Mouse (Mus musculus): ENCODE measurements around the gene Myl3. TPM values are rescaled to one million over a fixed set of nuclear protein-coding genes. Genes with fewer than 3 reads are reported as not detected.

Myl3 gene
- polyA plus RNA-seq, 1 experiment from 2014 or later = 1,835 TPM

DNA sequence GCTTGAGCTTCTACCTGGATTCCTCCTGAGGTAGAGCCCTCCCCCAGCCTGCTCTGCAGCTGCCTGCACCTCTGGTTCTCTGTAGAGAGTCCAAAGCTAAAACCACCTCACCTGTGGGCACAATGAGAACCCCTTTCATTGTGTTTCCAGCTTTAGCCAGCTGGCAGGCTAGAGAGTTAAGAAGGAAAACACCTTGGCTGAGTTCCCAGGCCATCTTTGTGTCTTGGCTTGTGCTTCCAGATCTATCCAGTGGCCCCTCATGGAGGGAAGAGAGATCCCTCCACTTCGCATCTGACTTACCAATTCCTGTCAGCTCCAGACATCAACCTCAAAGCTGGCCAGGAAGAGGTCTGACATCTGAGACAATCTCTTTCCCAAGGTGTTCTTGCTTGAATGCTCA is 36.4 kb downstream of the Myl3 start:
- Histone ChIP-seq H3K9me3 (no peaks in the 10 kb centered on the region), H3K4me1 (peaks cover 53% of the 10 kb centered on the region), H3K27me3 (ENCODE audit: insufficient read depth, poor library complexity, severe bottlenecking) (peaks cover 16% of the 10 kb centered on the region; the same call in 1 of the 2 replicates), H3K4me3 (no peak overlapping the region), H3K36me3 (no peaks in the 10 kb centered on the region), H3K27ac (no peak overlapping the region)
- 97% methylated on average over 1 of the region's 1 CpGs for WGBS
- DNase-seq (ENCODE audit: low spot score) = no peak

- Histone ChIP-seq H3K27me3 (ENCODE audit: insufficient read depth, poor library complexity, severe bottlenecking) (peaks cover 16% of the 10 kb centered on the region; the same call in 1 of the 2 replicates), H3K9me3 (no peaks in the 10 kb centered on the region), H3K4me1 (peaks cover 54% of the 10 kb centered on the region), H3K27ac (no peak overlapping the region), H3K36me3 (no peaks in the 10 kb centered on the region), H3K4me3 (no peak overlapping the region)
- WGBS = 75% methylated on average over 7 of the region's 7 CpGs
- no peak for DNase-seq (ENCODE audit: low spot score)
Observed at GRCm38 (mm10) chr9:110778559-110778958, 36.9 kb downstream of the Myl3 start.

DNA sequence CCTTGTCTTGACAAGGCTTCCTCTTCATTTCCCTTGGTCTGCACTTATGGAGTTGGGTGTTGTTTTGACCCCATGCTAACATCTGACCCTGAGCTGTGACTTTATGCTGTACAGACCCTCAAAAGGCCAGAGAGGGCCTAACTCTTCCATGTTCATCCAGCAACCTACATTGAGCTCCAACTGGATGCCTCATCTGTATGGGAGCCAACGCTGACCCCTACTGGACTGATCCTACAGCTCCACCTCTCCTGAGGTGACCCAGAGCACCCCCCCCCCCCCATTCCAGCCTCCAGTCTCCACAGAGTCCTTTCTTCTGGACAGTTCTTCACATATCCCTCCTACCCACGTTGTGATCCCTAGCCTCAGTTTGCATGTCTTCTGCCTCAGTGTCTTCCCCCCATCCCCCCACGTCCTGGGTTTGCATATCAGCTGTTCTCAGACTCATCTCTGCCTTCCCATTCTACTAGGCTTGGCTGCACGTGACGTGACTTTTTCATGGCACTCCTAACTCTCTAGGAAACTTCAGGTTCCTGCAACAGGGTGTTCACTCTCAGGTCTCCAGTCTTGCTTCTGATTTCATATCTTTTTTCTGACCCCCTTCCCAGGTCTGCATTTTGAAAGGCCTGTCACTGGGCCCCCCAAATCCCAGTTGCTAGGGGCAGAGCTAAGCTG is 37.7 kb downstream of the Myl3 start:
- 54% methylated on average over 5 of the region's 5 CpGs for WGBS
- H3K27ac ChIP-seq = no peak overlapping the region
- H3K4me3 ChIP-seq = no peak overlapping the region
- peaks cover 54% of the 10 kb centered on the region for H3K4me1 ChIP-seq
- H3K9me3 ChIP-seq = no peaks in the 10 kb centered on the region
- H3K36me3 ChIP-seq = no peaks in the 10 kb centered on the region
- DNase-seq (ENCODE audit: low spot score) = no peak
- H3K27me3 ChIP-seq (ENCODE audit: insufficient read depth, poor library complexity, severe bottlenecking) = peaks cover 16% of the 10 kb centered on the region; the same call in 1 of the 2 replicates

- H3K4me1 ChIP-seq = peaks cover 37% of the 10 kb centered on the region
- H3K9me3 ChIP-seq = no peaks in the 10 kb centered on the region
- H3K27ac ChIP-seq = peak overlapping the region; percentile 80
Observed at GRCm38 (mm10) chr9:110781256-110781721, 39.6 kb downstream of the Myl3 start.

DNA sequence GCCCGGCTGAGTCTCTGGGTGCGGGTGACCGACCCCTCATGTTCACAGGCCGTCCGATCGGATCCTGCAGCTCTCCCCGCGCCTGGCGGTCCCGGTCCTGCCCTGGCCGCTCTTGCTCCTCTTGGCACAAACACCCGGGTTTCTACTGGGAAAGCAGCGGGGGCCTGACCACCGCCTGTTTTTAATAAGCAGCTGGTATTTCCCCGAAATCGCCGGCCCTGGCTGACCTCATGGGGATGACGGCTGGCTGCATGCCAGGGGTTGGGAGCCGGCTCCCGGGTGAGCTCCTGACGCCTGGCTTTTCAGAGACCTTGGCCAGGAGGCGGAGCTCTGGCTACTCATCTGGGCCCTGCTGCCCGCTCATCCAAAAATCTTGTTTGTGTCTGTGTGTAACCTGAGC is 40.1 kb downstream of the Myl3 start:
- peak overlapping the region; percentile 80 for H3K27ac ChIP-seq
- no peaks in the 10 kb centered on the region for H3K36me3 ChIP-seq
- peaks cover 16% of the 10 kb centered on the region; the same call in 1 of the 2 replicates for H3K27me3 ChIP-seq (ENCODE audit: insufficient read depth, poor library complexity, severe bottlenecking)
- DNase-seq (ENCODE audit: low spot score) = peak; percentile 86
- WGBS = under 1% methylated on average over 23 of the region's 23 CpGs
- no peaks in the 10 kb centered on the region for H3K9me3 ChIP-seq
- H3K4me3 ChIP-seq = peak overlapping the region; percentile 66
- peaks cover 36% of the 10 kb centered on the region for H3K4me1 ChIP-seq

More at GRCm38 (mm10) chr9:110781256-110781721, 39.6 kb downstream of the Myl3 start:
- 0% methylated on average over 43 of the region's 43 CpGs for WGBS
- Histone ChIP-seq H3K27me3 (ENCODE audit: insufficient read depth, poor library complexity, severe bottlenecking) (peaks cover 16% of the 10 kb centered on the region; the same call in 1 of the 2 replicates), H3K36me3 (no peaks in the 10 kb centered on the region), H3K4me3 (peak overlapping the region; percentile 66)
- DNase-seq (ENCODE audit: low spot score) = peak; percentile 95

- Histone ChIP-seq H3K4me3 (no peak overlapping the region), H3K36me3 (no peaks in the 10 kb centered on the region), H3K4me1 (peaks cover 29% of the 10 kb centered on the region), H3K27me3 (ENCODE audit: insufficient read depth, poor library complexity, severe bottlenecking) (peaks cover 8% of the 10 kb centered on the region; the same call in 1 of the 2 replicates), H3K9me3 (no peaks in the 10 kb centered on the region), H3K27ac (no peak overlapping the region)
- no peak for DNase-seq (ENCODE audit: low spot score)
- WGBS = 22% methylated on average over 1 of the region's 1 CpGs
Observed at GRCm38 (mm10) chr9:110783611-110784010, 42.0 kb downstream of the Myl3 start.

GRCm38 (mm10) chr9:110788169-110788568 is 46.5 kb downstream of the Myl3 start:
- Histone ChIP-seq H3K4me1 (0 out of 2 replicates have a peak, but pooled peaks cover 3% of the 10 kb centered on the region), H3K36me3 (no peaks in the 10 kb centered on the region), H3K27ac (no peak overlapping the region), H3K4me3 (no peak overlapping the region), H3K9me3 (no peaks in the 10 kb centered on the region), H3K27me3 (ENCODE audit: insufficient read depth, poor library complexity, severe bottlenecking) (no peaks in the 10 kb centered on the region)
- no peak for DNase-seq (ENCODE audit: low spot score)
- 89% methylated on average over 3 of the region's 3 CpGs for WGBS

- Histone ChIP-seq H3K4me1 (no peaks in the 10 kb centered on the region), H3K36me3 (no peaks in the 10 kb centered on the region), H3K27ac (no peak overlapping the region), H3K9me3 (no peaks in the 10 kb centered on the region), H3K4me3 (no peak overlapping the region), H3K27me3 (ENCODE audit: insufficient read depth, poor library complexity, severe bottlenecking) (no peaks in the 10 kb centered on the region)
- no peak for DNase-seq (ENCODE audit: low spot score)
- WGBS = 68% methylated on average over 4 of the region's 4 CpGs
Observed at GRCm38 (mm10) chr9:110790462-110790861, 48.8 kb downstream of the Myl3 start.

DNA sequence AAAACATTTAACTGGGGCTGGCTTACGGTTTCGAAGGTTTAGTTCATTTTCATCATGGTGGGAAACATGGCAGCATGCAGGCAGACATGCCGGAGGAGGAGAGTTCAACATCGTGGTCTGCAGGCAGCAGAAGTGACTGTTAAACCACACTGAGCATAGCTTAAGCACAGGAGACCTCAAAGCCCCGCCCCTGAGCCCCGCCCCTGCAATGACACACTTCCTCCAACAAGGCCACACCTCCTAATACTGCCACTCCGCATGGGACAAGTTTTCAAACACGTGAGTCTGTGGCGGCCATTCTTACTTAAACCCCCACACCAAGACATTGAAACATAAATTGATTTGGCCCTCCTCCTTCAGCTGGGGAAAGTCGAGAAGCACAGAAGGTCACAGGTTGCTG is 55.4 kb downstream of the Myl3 start:
- Histone ChIP-seq H3K4me3 (no peak overlapping the region), H3K9me3 (no peaks in the 10 kb centered on the region), H3K4me1 (0 out of 2 replicates have a peak, but pooled peaks cover 3% of the 10 kb centered on the region), H3K27me3 (ENCODE audit: insufficient read depth, poor library complexity, severe bottlenecking) (no peaks in the 10 kb centered on the region), H3K36me3 (no peaks in the 10 kb centered on the region), H3K27ac (no peak overlapping the region)
- WGBS = 83% methylated on average over 10 of the region's 10 CpGs
- peak; percentile 58 for DNase-seq (ENCODE audit: low spot score)

GRCm38 (mm10) chr9:110797866-110798265 is 56.2 kb downstream of the Myl3 start, which contains the start of gene Prss42:
Prss42 (plus strand) TSS chr9:110798166.
- H3K36me3 ChIP-seq = no peaks in the 10 kb centered on the region
- H3K4me1 ChIP-seq = 0 out of 2 replicates have a peak, but pooled peaks cover 6% of the 10 kb centered on the region
- H3K27me3 ChIP-seq (ENCODE audit: insufficient read depth, poor library complexity, severe bottlenecking) = no peaks in the 10 kb centered on the region
- no peak within 1 kb of the TSS for H3K27ac ChIP-seq
- no peaks in the 10 kb centered on the region for H3K9me3 ChIP-seq
- WGBS = 84% methylated on average over 14 of the region's 14 CpGs
- no peak for DNase-seq (ENCODE audit: low spot score)
- H3K4me3 ChIP-seq = no peak within 1 kb of the TSS

- Histone ChIP-seq H3K27me3 (ENCODE audit: insufficient read depth, poor library complexity, severe bottlenecking) (no peaks in the 10 kb centered on the region), H3K4me3 (no peak overlapping the region)
- WGBS = 83% methylated on average over 8 of the region's 8 CpGs
Observed at GRCm38 (mm10) chr9:110800834-110801479, 59.3 kb downstream of the Myl3 start.

GRCm38 (mm10) chr9:110803294-110803693 is 61.6 kb downstream of the Myl3 start:
- Histone ChIP-seq H3K27ac (no peak overlapping the region), H3K4me1 (peaks cover 8% of the 10 kb centered on the region; the same call in 1 of the 2 replicates), H3K36me3 (no peaks in the 10 kb centered on the region), H3K4me3 (no peak overlapping the region), H3K9me3 (no peaks in the 10 kb centered on the region), H3K27me3 (ENCODE audit: insufficient read depth, poor library complexity, severe bottlenecking) (no peaks in the 10 kb centered on the region)
- WGBS = 74% methylated on average over 4 of the region's 4 CpGs
- no peak for DNase-seq (ENCODE audit: low spot score)

More at GRCm38 (mm10) chr9:110800834-110801479, 59.3 kb downstream of the Myl3 start:
- no peak overlapping the region for H3K27ac ChIP-seq
- peaks cover 9% of the 10 kb centered on the region; the same call in 1 of the 2 replicates for H3K4me1 ChIP-seq
- H3K36me3 ChIP-seq = no peaks in the 10 kb centered on the region
- DNase-seq (ENCODE audit: low spot score) = no peak
- no peaks in the 10 kb centered on the region for H3K9me3 ChIP-seq

DNA sequence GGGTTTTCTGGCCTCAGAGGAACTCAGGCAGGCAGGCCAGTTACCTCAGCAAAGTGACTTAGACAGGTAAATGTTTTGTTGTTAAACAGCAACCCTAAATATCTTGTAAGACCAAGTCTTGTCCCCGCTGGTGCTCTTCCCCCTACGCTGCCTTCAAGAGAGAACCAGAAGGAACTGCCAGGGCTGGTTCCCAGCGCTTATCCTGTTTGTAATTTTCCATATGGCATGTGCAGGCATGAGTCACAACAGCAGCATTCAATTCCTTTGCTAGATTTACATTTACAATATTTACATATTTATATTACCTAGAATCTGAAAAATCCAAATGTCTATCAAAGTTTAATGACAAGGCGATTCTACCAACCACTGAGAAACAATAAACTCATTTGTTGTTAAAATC is 68.4 kb downstream of the Myl3 start:
- Histone ChIP-seq H3K27ac (no peak overlapping the region), H3K4me3 (no peak overlapping the region), H3K9me3 (no peaks in the 10 kb centered on the region), H3K4me1 (peaks cover 5% of the 10 kb centered on the region; the same call in 1 of the 2 replicates), H3K36me3 (no peaks in the 10 kb centered on the region), H3K27me3 (ENCODE audit: insufficient read depth, poor library complexity, severe bottlenecking) (peaks cover 10% of the 10 kb centered on the region)
- no peak for DNase-seq (ENCODE audit: low spot score)
- WGBS = 78% methylated on average over 4 of the region's 4 CpGs
